19 mouse cellular contexts compared by ENCODE assay signal in the genomic region with DNA sequence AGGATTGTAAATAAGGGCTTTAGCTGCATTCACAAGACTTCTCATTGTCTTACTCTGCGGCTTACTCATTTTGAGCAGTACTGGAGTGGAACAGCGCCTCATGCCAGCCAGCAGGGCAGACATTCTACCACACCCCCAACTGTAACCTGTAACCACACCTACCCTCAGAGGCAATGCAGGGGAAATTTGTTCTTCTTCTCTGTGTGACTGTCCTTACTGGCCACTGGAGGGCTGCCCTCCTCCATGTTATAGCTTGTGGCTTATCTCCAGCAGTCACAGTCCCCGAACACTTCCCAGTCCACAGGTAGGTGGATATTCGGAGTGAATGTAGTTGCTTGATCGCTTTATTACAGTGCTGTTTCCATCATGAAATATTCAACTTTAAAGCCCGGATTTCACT. TPM values are rescaled to one million over a fixed set of nuclear protein-coding genes. Genes with fewer than 3 reads are reported as not detected.
A peak's percentile ranks its signal among the peaks of the same experiment; 100 is the strongest.
DNase-seq lines count a peak whose midpoint lies in the region; ATAC-seq and TF ChIP-seq lines count a peak whose summit lies in the region.
"Had no signal": no experiment of that assay in that cellular context is flagged by ENCODE, and none has a peak within 500 bp of the region (broad histone marks: within the 10 kb centered on the region; RNA-seq: fewer than 3 reads in every experiment).

No protein-coding gene starts in this region.

- no peak overlapping the region for H3K9ac ChIP-seq in heart, postnatal 0 days (replicated peaks; ENCODE audit: low read depth, low read length)
- no peak overlapping the region for H3K9ac ChIP-seq in heart, embryonic 11.5 days (ENCODE audit: low read depth, low read length)
- H3K9ac ChIP-seq in lung, embryonic 14.5 days, result no peak overlapping the region
- H3K9ac ChIP-seq: embryonic facial prominence, embryonic 13.5 days; liver, embryonic 15.5 days; neural tube, embryonic 12.5 days had no signal

- DNase-seq in heart, postnatal 0 days (ENCODE audit: low spot score), result no peak
- DNase-seq in lung, embryonic 14.5 days, result no peak
- DNase-seq in lung, postnatal 4 days, result no peak
- no peak for DNase-seq in yolk sac, embryonic 10.5 days (ENCODE audit: low spot score)
- DNase-seq in liver, result no peak
- DNase-seq: adrenal gland, postnatal 10 days; cerebellum, adult 11 months; cerebellum, postnatal 10 days; kidney, adult 8-10 months; thymus, postnatal 36 days had no signal

- no peaks in the 10 kb centered on the region for H3K36me3 ChIP-seq in heart, postnatal 0 days (replicated peaks; ENCODE audit: control insufficient read depth, insufficient read depth, low read length)
- no peaks in the 10 kb centered on the region for H3K36me3 ChIP-seq in heart, embryonic 11.5 days (ENCODE audit: control insufficient read depth, insufficient read depth, low read length)
- no peaks in the 10 kb centered on the region for H3K36me3 ChIP-seq in lung, embryonic 14.5 days (ENCODE audit: insufficient read depth)
- H3K36me3 ChIP-seq: embryonic facial prominence, embryonic 13.5 days; hindbrain, embryonic 10.5 days; liver, embryonic 15.5 days; neural tube, embryonic 12.5 days had no signal

- WGBS in heart, postnatal 0 days, result 68% methylated on average over 6 of the region's 6 CpGs
- WGBS in heart, embryonic 11.5 days (ENCODE audit: insufficient replicate concordance), result 69% methylated on average over 6 of the region's 6 CpGs
- WGBS in lung, embryonic 14.5 days, result 64% methylated on average over 6 of the region's 6 CpGs

- no peaks in the 10 kb centered on the region for H3K27me3 ChIP-seq in heart, postnatal 0 days (ENCODE audit: control insufficient read depth, insufficient read depth, low read length)
- H3K27me3 ChIP-seq in heart, embryonic 11.5 days (ENCODE audit: control insufficient read depth, insufficient read depth, low read length), result no peaks in the 10 kb centered on the region
- no peaks in the 10 kb centered on the region for H3K27me3 ChIP-seq in lung, embryonic 14.5 days (ENCODE audit: insufficient read depth, low read length)
- H3K27me3 ChIP-seq: embryonic facial prominence, embryonic 13.5 days; liver, embryonic 15.5 days; neural tube, embryonic 12.5 days had no signal

- no peaks in the 10 kb centered on the region for H3K9me3 ChIP-seq in heart, postnatal 0 days (replicated peaks; ENCODE audit: control insufficient read depth, low read length)
- H3K9me3 ChIP-seq in heart, embryonic 11.5 days (replicated peaks; ENCODE audit: control insufficient read depth, low read length), result no peaks in the 10 kb centered on the region
- H3K9me3 ChIP-seq in lung, embryonic 14.5 days (ENCODE audit: low read depth, low read length), result no peaks in the 10 kb centered on the region
- H3K9me3 ChIP-seq: embryonic facial prominence, embryonic 13.5 days; hindbrain, embryonic 10.5 days; liver, embryonic 15.5 days; neural tube, embryonic 12.5 days had no signal

- TF ChIP-seq CTCF in heart, postnatal 0 days (IDR thresholded peaks at IDR 0.05; ENCODE audit: low read depth), result peak; percentile 9; the same call in 1 of the 2 replicates
- TF ChIP-seq CTCF in lung, embryonic 14.5 days (IDR thresholded peaks at IDR 0.05; ENCODE audit: low read depth), result peak; percentile 26; the same call in 1 of the 2 replicates

- no peak for TF ChIP-seq EP300 in heart, postnatal 0 days (IDR thresholded peaks at IDR 0.05; ENCODE audit: low read depth)

- no peak for ATAC-seq in heart, postnatal 0 days (ENCODE audit: insufficient read depth, low read depth)
- no peak for ATAC-seq in heart, embryonic 11.5 days (replicated peaks; ENCODE audit: insufficient number of reproducible peaks, low FRiP score, low TSS enrichment)
- ATAC-seq in lung, embryonic 14.5 days (ENCODE audit: insufficient read depth), result no peak
- ATAC-seq in common myeloid progenitor, adult 5-6 weeks (replicated peaks; ENCODE audit: low read depth, poor library complexity, severe bottlenecking), result 0 out of 2 replicates have a peak, but pooled peaks have one; percentile 15
- ATAC-seq: lung, postnatal 0 days had no signal

- no peak overlapping the region for H3K4me3 ChIP-seq in heart, postnatal 0 days (ENCODE audit: low read depth, low read length)
- H3K4me3 ChIP-seq in heart, embryonic 11.5 days (ENCODE audit: low read depth, low read length), result no peak overlapping the region
- no peak overlapping the region for H3K4me3 ChIP-seq in lung, embryonic 14.5 days (ENCODE audit: low read depth, low read length)
- H3K4me3 ChIP-seq: embryonic facial prominence, embryonic 13.5 days; hindbrain, embryonic 10.5 days; liver, embryonic 15.5 days; neural tube, embryonic 12.5 days had no signal

- no peak overlapping the region for H3K27ac ChIP-seq in heart, postnatal 0 days (ENCODE audit: low read depth)
- no peak overlapping the region for H3K27ac ChIP-seq in heart, embryonic 11.5 days (ENCODE audit: low read depth, low read length)
- H3K27ac ChIP-seq in lung, embryonic 14.5 days (ENCODE audit: low read depth), result no peak overlapping the region
- H3K27ac ChIP-seq: embryonic facial prominence, embryonic 13.5 days; hindbrain, embryonic 10.5 days; liver, embryonic 15.5 days; neural tube, embryonic 12.5 days had no signal

- H3K4me2 ChIP-seq in heart, postnatal 0 days (ENCODE audit: low read depth, low read length), result no peak overlapping the region
- H3K4me2 ChIP-seq in heart, embryonic 11.5 days, result no peak overlapping the region
- no peak overlapping the region for H3K4me2 ChIP-seq in lung, embryonic 14.5 days
- H3K4me2 ChIP-seq: embryonic facial prominence, embryonic 13.5 days; liver, embryonic 15.5 days; neural tube, embryonic 12.5 days had no signal

- H3K4me1 ChIP-seq in heart, postnatal 0 days (ENCODE audit: control insufficient read depth, insufficient read depth), result peaks cover 3% of the 10 kb centered on the region; the same call in 1 of the 2 replicates
- no peaks in the 10 kb centered on the region for H3K4me1 ChIP-seq in heart, embryonic 11.5 days (ENCODE audit: control insufficient read depth, insufficient read depth, low read length)
- H3K4me1 ChIP-seq in lung, embryonic 14.5 days (ENCODE audit: insufficient read depth), result no peaks in the 10 kb centered on the region
- H3K4me1 ChIP-seq: embryonic facial prominence, embryonic 13.5 days; liver, embryonic 15.5 days; neural tube, embryonic 12.5 days had no signal

RNA-seq across cellular contexts. Expression of gene Tmem182, which starts 59.6 kb away (rescaled TPM):
- 117 and 125 TPM in 2 replicates for total RNA-seq in heart, postnatal 0 days (2014; rRNA removed; ENCODE audit: low replicate concordance)
- 102 and 103 TPM in 2 replicates for polyA plus RNA-seq in heart, postnatal 0 days (2015; fragmentation: Nextera tagmentation; extraction: Ambion mirVana)
- polyA plus RNA-seq in heart, embryonic 11.5 days (2014; fragmentation: Nextera tagmentation; extraction: Ambion mirVana), result 17.7 and 18.9 TPM in 2 replicates
- 0.25 and 0.76 TPM in 2 replicates for polyA plus RNA-seq in lung, embryonic 14.5 days (2014; fragmentation: Nextera tagmentation; extraction: Ambion mirVana)
- not detected in 2 replicates for total RNA-seq in common myeloid progenitor, adult 5-6 weeks (2017)
- total RNA-seq: granulocyte monocyte progenitor cell, adult 5-6 weeks; megakaryocyte progenitor cell, adult 5-6 weeks had no signal
- polyA plus RNA-seq: hindbrain, embryonic 10.5 days had no signal

Comparison
In these comparisons a context has a peak if more than half of its experiments do, and no peak if none do; other contexts are left out.
1. RNA of gene Tmem182, which starts 59.6 kb away (polyA plus RNA-seq): 102 to 103 TPM in heart, postnatal 0 days and 17.7 to 18.9 TPM in heart, embryonic 11.5 days; 0.25 to 0.76 TPM in lung, embryonic 14.5 days; every median in the first group is over 10 times any median in the second.